Mouse (Mus musculus): ENCODE data around the gene Shtn1. TPM values are rescaled to one million over a fixed set of nuclear protein-coding genes. Genes with fewer than 3 reads are reported as not detected.

Shtn1 gene
- polyA plus RNA-seq, 1 experiment from 2014 or later = 11.5 TPM

GRCm38 (mm10) chr19:59057366-59057765, 18.5 kb downstream of the Shtn1 start:
- WGBS = 34% methylated on average over 5 of the region's 5 CpGs
- Histone ChIP-seq H3K4me3 (replicated peaks; ENCODE audit: low read length) (no peak overlapping the region), H3K4me2 (ENCODE audit: low read depth, low read length) (no peak overlapping the region), H3K4me1 (ENCODE audit: control insufficient read depth, insufficient read depth, low read length) (no peaks in the 10 kb centered on the region), H3K27me3 (ENCODE audit: control insufficient read depth, insufficient read depth, low read length) (no peaks in the 10 kb centered on the region), H3K9me3 (replicated peaks; ENCODE audit: control insufficient read depth, low read length) (no peaks in the 10 kb centered on the region), H3K9ac (ENCODE audit: low read length) (no peak overlapping the region), H3K36me3 (ENCODE audit: control insufficient read depth, insufficient read depth, low read length) (no peaks in the 10 kb centered on the region), H3K27ac (ENCODE audit: low read length) (no peak overlapping the region)
- ATAC-seq (ENCODE audit: insufficient read depth, low FRiP score) = no peak

- Histone ChIP-seq H3K9me3 (replicated peaks; ENCODE audit: control insufficient read depth, low read length) (no peaks in the 10 kb centered on the region), H3K27ac (ENCODE audit: low read length) (no peak overlapping the region), H3K9ac (ENCODE audit: low read length) (no peak overlapping the region), H3K4me3 (replicated peaks; ENCODE audit: low read length) (no peak overlapping the region), H3K4me2 (ENCODE audit: low read depth, low read length) (no peak overlapping the region), H3K27me3 (ENCODE audit: control insufficient read depth, insufficient read depth, low read length) (no peaks in the 10 kb centered on the region), H3K4me1 (ENCODE audit: control insufficient read depth, insufficient read depth, low read length) (no peaks in the 10 kb centered on the region), H3K36me3 (ENCODE audit: control insufficient read depth, insufficient read depth, low read length) (no peaks in the 10 kb centered on the region)
- WGBS = 78% methylated on average over 6 of the region's 6 CpGs
- no peak for ATAC-seq (ENCODE audit: insufficient read depth, low FRiP score)
Measured at GRCm38 (mm10) chr19:59054632-59054951, 21.3 kb downstream of the Shtn1 start.

- Histone ChIP-seq H3K27ac (ENCODE audit: low read length) (no peak overlapping the region), H3K27me3 (ENCODE audit: control insufficient read depth, insufficient read depth, low read length) (no peaks in the 10 kb centered on the region), H3K36me3 (ENCODE audit: control insufficient read depth, insufficient read depth, low read length) (no peaks in the 10 kb centered on the region), H3K4me3 (replicated peaks; ENCODE audit: low read length) (no peak overlapping the region), H3K4me1 (ENCODE audit: control insufficient read depth, insufficient read depth, low read length) (no peaks in the 10 kb centered on the region), H3K9ac (ENCODE audit: low read length) (no peak overlapping the region), H3K4me2 (ENCODE audit: low read depth, low read length) (no peak overlapping the region), H3K9me3 (replicated peaks; ENCODE audit: control insufficient read depth, low read length) (no peaks in the 10 kb centered on the region)
- ATAC-seq (ENCODE audit: insufficient read depth, low FRiP score) = no peak
- WGBS = 84% methylated on average over 6 of the region's 6 CpGs
Measured at GRCm38 (mm10) chr19:59053931-59054631, 21.8 kb downstream of the Shtn1 start.

GRCm38 (mm10) chr19:59052783-59053490, 23.0 kb downstream of the Shtn1 start:
- no peaks in the 10 kb centered on the region for H3K4me1 ChIP-seq (ENCODE audit: control insufficient read depth, insufficient read depth, low read length)
- no peak overlapping the region for H3K4me3 ChIP-seq (replicated peaks; ENCODE audit: low read length)
- H3K27me3 ChIP-seq (ENCODE audit: control insufficient read depth, insufficient read depth, low read length) = no peaks in the 10 kb centered on the region
- no peak overlapping the region for H3K27ac ChIP-seq (ENCODE audit: low read length)
- H3K4me2 ChIP-seq (ENCODE audit: low read depth, low read length) = no peak overlapping the region
- H3K36me3 ChIP-seq (ENCODE audit: control insufficient read depth, insufficient read depth, low read length) = no peaks in the 10 kb centered on the region
- no peak for ATAC-seq (ENCODE audit: insufficient read depth, low FRiP score)
- 73% methylated on average over 9 of the region's 9 CpGs for WGBS
- no peaks in the 10 kb centered on the region for H3K9me3 ChIP-seq (replicated peaks; ENCODE audit: control insufficient read depth, low read length)
- no peak overlapping the region for H3K9ac ChIP-seq (ENCODE audit: low read length)

- Histone ChIP-seq H3K4me2 (ENCODE audit: low read depth, low read length) (no peak overlapping the region), H3K9me3 (replicated peaks; ENCODE audit: control insufficient read depth, low read length) (no peaks in the 10 kb centered on the region), H3K27me3 (ENCODE audit: control insufficient read depth, insufficient read depth, low read length) (no peaks in the 10 kb centered on the region), H3K27ac (ENCODE audit: low read length) (no peak overlapping the region), H3K4me1 (ENCODE audit: control insufficient read depth, insufficient read depth, low read length) (no peaks in the 10 kb centered on the region), H3K9ac (ENCODE audit: low read length) (no peak overlapping the region), H3K36me3 (ENCODE audit: control insufficient read depth, insufficient read depth, low read length) (no peaks in the 10 kb centered on the region), H3K4me3 (replicated peaks; ENCODE audit: low read length) (no peak overlapping the region)
- 60% methylated on average over 4 of the region's 4 CpGs for WGBS
- no peak for ATAC-seq (ENCODE audit: insufficient read depth, low FRiP score)
Measured at GRCm38 (mm10) chr19:59052053-59052452, 23.8 kb downstream of the Shtn1 start.

- ATAC-seq (ENCODE audit: insufficient read depth, low FRiP score) = no peak
- Histone ChIP-seq H3K9me3 (replicated peaks; ENCODE audit: control insufficient read depth, low read length) (no peaks in the 10 kb centered on the region), H3K36me3 (ENCODE audit: control insufficient read depth, insufficient read depth, low read length) (no peaks in the 10 kb centered on the region), H3K4me2 (ENCODE audit: low read depth, low read length) (no peak overlapping the region), H3K9ac (ENCODE audit: low read length) (no peak overlapping the region), H3K27ac (ENCODE audit: low read length) (no peak overlapping the region), H3K4me1 (ENCODE audit: control insufficient read depth, insufficient read depth, low read length) (no peaks in the 10 kb centered on the region), H3K4me3 (replicated peaks; ENCODE audit: low read length) (no peak overlapping the region), H3K27me3 (ENCODE audit: control insufficient read depth, insufficient read depth, low read length) (no peaks in the 10 kb centered on the region)
- WGBS = 87% methylated on average over 9 of the region's 9 CpGs
Measured at GRCm38 (mm10) chr19:59051622-59052021, 24.3 kb downstream of the Shtn1 start.

- Histone ChIP-seq H3K27me3 (ENCODE audit: control insufficient read depth, insufficient read depth, low read length) (no peaks in the 10 kb centered on the region), H3K9ac (ENCODE audit: low read length) (no peak overlapping the region), H3K4me2 (ENCODE audit: low read depth, low read length) (no peak overlapping the region), H3K9me3 (replicated peaks; ENCODE audit: control insufficient read depth, low read length) (no peaks in the 10 kb centered on the region), H3K4me1 (ENCODE audit: control insufficient read depth, insufficient read depth, low read length) (no peaks in the 10 kb centered on the region), H3K27ac (ENCODE audit: low read length) (no peak overlapping the region), H3K4me3 (replicated peaks; ENCODE audit: low read length) (no peak overlapping the region), H3K36me3 (ENCODE audit: control insufficient read depth, insufficient read depth, low read length) (no peaks in the 10 kb centered on the region)
- 85% methylated on average over 6 of the region's 6 CpGs for WGBS
- ATAC-seq (ENCODE audit: insufficient read depth, low FRiP score) = no peak
Measured at GRCm38 (mm10) chr19:59048852-59049251, 27.0 kb downstream of the Shtn1 start.

GRCm38 (mm10) chr19:59047511-59047910, 28.4 kb downstream of the Shtn1 start:
- Histone ChIP-seq H3K9ac (ENCODE audit: low read length) (no peak overlapping the region), H3K4me1 (ENCODE audit: control insufficient read depth, insufficient read depth, low read length) (no peaks in the 10 kb centered on the region), H3K27me3 (ENCODE audit: control insufficient read depth, insufficient read depth, low read length) (no peaks in the 10 kb centered on the region), H3K9me3 (replicated peaks; ENCODE audit: control insufficient read depth, low read length) (no peaks in the 10 kb centered on the region), H3K4me3 (replicated peaks; ENCODE audit: low read length) (no peak overlapping the region), H3K27ac (ENCODE audit: low read length) (no peak overlapping the region), H3K36me3 (ENCODE audit: control insufficient read depth, insufficient read depth, low read length) (no peaks in the 10 kb centered on the region), H3K4me2 (ENCODE audit: low read depth, low read length) (no peak overlapping the region)
- 83% methylated on average over 5 of the region's 5 CpGs for WGBS
- no peak for ATAC-seq (ENCODE audit: insufficient read depth, low FRiP score)

- no peaks in the 10 kb centered on the region for H3K27me3 ChIP-seq (ENCODE audit: control insufficient read depth, insufficient read depth, low read length)
- no peak overlapping the region for H3K27ac ChIP-seq (ENCODE audit: low read length)
- H3K4me2 ChIP-seq (ENCODE audit: low read depth, low read length) = no peak overlapping the region
- H3K9me3 ChIP-seq (replicated peaks; ENCODE audit: control insufficient read depth, low read length) = no peaks in the 10 kb centered on the region
- WGBS = 75% methylated on average over 3 of the region's 3 CpGs
- H3K4me3 ChIP-seq (replicated peaks; ENCODE audit: low read length) = no peak overlapping the region
- no peaks in the 10 kb centered on the region for H3K4me1 ChIP-seq (ENCODE audit: control insufficient read depth, insufficient read depth, low read length)
- H3K9ac ChIP-seq (ENCODE audit: low read length) = no peak overlapping the region
- ATAC-seq (ENCODE audit: insufficient read depth, low FRiP score) = no peak
- no peaks in the 10 kb centered on the region for H3K36me3 ChIP-seq (ENCODE audit: control insufficient read depth, insufficient read depth, low read length)
Measured at GRCm38 (mm10) chr19:59041086-59041485, 34.8 kb downstream of the Shtn1 start.

Measured in stomach, embryonic 16.5 days (tissue).